Comparison of ENCODE assay signal across 21 mouse cellular contexts in the genomic region with DNA sequence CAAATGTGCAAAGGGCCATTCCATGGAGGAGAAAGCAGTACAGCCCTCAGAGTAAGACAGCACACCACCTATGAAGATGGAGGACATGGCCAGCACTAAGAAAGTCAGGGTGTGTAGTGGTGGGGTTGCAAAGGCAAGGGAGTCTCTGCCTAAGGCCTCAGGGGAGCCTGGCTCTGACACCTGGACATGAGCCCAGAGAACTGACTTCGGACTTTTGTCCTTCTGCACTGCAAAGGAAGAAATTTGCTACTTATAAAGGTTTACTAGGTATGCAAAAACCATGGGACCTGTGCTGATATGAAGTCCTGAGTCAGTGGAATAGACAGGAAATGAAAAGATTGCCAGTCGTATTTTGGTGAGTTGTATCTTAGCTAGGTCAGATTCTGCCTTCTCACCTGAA. TPM values are rescaled to one million over a fixed set of nuclear protein-coding genes. Genes with fewer than 3 reads are reported as not detected.
DNase-seq lines count a peak whose midpoint lies in the region; ATAC-seq and TF ChIP-seq lines count a peak whose summit lies in the region.
"Had no signal": no experiment of that assay in that cellular context is flagged by ENCODE, and none has a peak within 500 bp of the region (broad histone marks: within the 10 kb centered on the region; RNA-seq: fewer than 3 reads in every experiment).

No protein-coding gene starts in this region.

- no peak overlapping the region for H3K4me3 ChIP-seq in kidney, embryonic 16.5 days (ENCODE audit: low read length)
- no peak overlapping the region for H3K4me3 ChIP-seq in kidney, embryonic 14.5 days (ENCODE audit: low read length)
- no peak overlapping the region for H3K4me3 ChIP-seq in liver, adult 2 months (ENCODE audit: insufficient read depth, low read depth, low read length)
- no peak overlapping the region for H3K4me3 ChIP-seq in liver, embryonic 11.5 days (ENCODE audit: low read depth, low read length)
- H3K4me3 ChIP-seq: embryonic facial prominence, embryonic 10.5 days; embryonic facial prominence, embryonic 12.5 days; forebrain, embryonic 13.5 days; forebrain, embryonic 15.5 days had no signal

- 66% methylated on average over 2 of the region's 2 CpGs for WGBS in kidney, embryonic 16.5 days
- 81% methylated on average over 2 of the region's 2 CpGs for WGBS in kidney, embryonic 14.5 days
- WGBS in liver, adult 2 months, result 47% methylated on average over 2 of the region's 2 CpGs
- 58% methylated on average over 2 of the region's 2 CpGs for WGBS in liver, embryonic 11.5 days

- no peak overlapping the region for H3K4me2 ChIP-seq in kidney, embryonic 16.5 days (replicated peaks; ENCODE audit: low read depth, low read length)
- H3K4me2 ChIP-seq in kidney, embryonic 14.5 days (replicated peaks; ENCODE audit: low read depth, low read length), result no peak overlapping the region
- H3K4me2 ChIP-seq in liver, embryonic 11.5 days, result no peak overlapping the region
- H3K4me2 ChIP-seq: embryonic facial prominence, embryonic 12.5 days; forebrain, embryonic 13.5 days; forebrain, embryonic 15.5 days had no signal

- no peaks in the 10 kb centered on the region for H3K9me3 ChIP-seq in kidney, embryonic 16.5 days (ENCODE audit: low read length)
- H3K9me3 ChIP-seq in kidney, embryonic 14.5 days (ENCODE audit: control insufficient read depth, low read length), result no peaks in the 10 kb centered on the region
- H3K9me3 ChIP-seq in liver, embryonic 11.5 days (ENCODE audit: control insufficient read depth, low read length), result no peaks in the 10 kb centered on the region
- H3K9me3 ChIP-seq: embryonic facial prominence, embryonic 10.5 days; embryonic facial prominence, embryonic 12.5 days; forebrain, embryonic 13.5 days; forebrain, embryonic 15.5 days had no signal

- no peaks in the 10 kb centered on the region for H3K4me1 ChIP-seq in kidney, embryonic 16.5 days (ENCODE audit: insufficient read depth, low read length)
- H3K4me1 ChIP-seq in kidney, embryonic 14.5 days (ENCODE audit: control insufficient read depth, insufficient read depth, low read length), result no peaks in the 10 kb centered on the region
- H3K4me1 ChIP-seq in liver, adult 2 months (ENCODE audit: control insufficient read depth, insufficient read depth, low read length), result peaks cover 5% of the 10 kb centered on the region
- no peaks in the 10 kb centered on the region for H3K4me1 ChIP-seq in liver, embryonic 11.5 days (replicated peaks; ENCODE audit: control insufficient read depth, insufficient read depth, low read length)
- H3K4me1 ChIP-seq: embryonic facial prominence, embryonic 10.5 days; embryonic facial prominence, embryonic 12.5 days had no signal

- H3K79me2 ChIP-seq in liver, adult 2 months (ENCODE audit: control insufficient read depth, insufficient read depth, low read length), result no peaks in the 10 kb centered on the region

- no peak for TF ChIP-seq CTCF in liver, adult 2 months (IDR thresholded peaks at IDR 0.05; ENCODE audit: low read depth, low read length)

- no peaks in the 10 kb centered on the region for H3K36me3 ChIP-seq in kidney, embryonic 16.5 days (ENCODE audit: insufficient read depth, low read length)
- H3K36me3 ChIP-seq in kidney, embryonic 14.5 days (ENCODE audit: control insufficient read depth, insufficient read depth, low read length), result no peaks in the 10 kb centered on the region
- H3K36me3 ChIP-seq in liver, adult 2 months (ENCODE audit: control insufficient read depth, insufficient read depth, low read length), result no peaks in the 10 kb centered on the region
- no peaks in the 10 kb centered on the region for H3K36me3 ChIP-seq in liver, embryonic 11.5 days (ENCODE audit: control insufficient read depth, insufficient read depth, low read length)
- H3K36me3 ChIP-seq: embryonic facial prominence, embryonic 10.5 days; embryonic facial prominence, embryonic 12.5 days; forebrain, embryonic 15.5 days had no signal

- H3K27me3 ChIP-seq in kidney, embryonic 16.5 days (ENCODE audit: insufficient read depth, low read length), result no peaks in the 10 kb centered on the region
- H3K27me3 ChIP-seq in kidney, embryonic 14.5 days (ENCODE audit: control insufficient read depth, insufficient read depth, low read length), result no peaks in the 10 kb centered on the region
- H3K27me3 ChIP-seq in liver, adult 2 months (ENCODE audit: control insufficient read depth, insufficient read depth, low read length), result no peaks in the 10 kb centered on the region
- H3K27me3 ChIP-seq in liver, embryonic 11.5 days (replicated peaks; ENCODE audit: control insufficient read depth, insufficient read depth, low read length), result no peaks in the 10 kb centered on the region
- H3K27me3 ChIP-seq: embryonic facial prominence, embryonic 12.5 days; forebrain, embryonic 13.5 days; forebrain, embryonic 15.5 days had no signal

- no peak for ATAC-seq in kidney, embryonic 16.5 days (ENCODE audit: low FRiP score, low TSS enrichment)
- ATAC-seq in kidney, embryonic 14.5 days (ENCODE audit: low FRiP score, low TSS enrichment), result no peak
- no peak for ATAC-seq in liver, embryonic 11.5 days (replicated peaks; ENCODE audit: low FRiP score)
- ATAC-seq: forebrain, embryonic 13.5 days; forebrain, embryonic 15.5 days had no signal

- peak; percentile 38 for DNase-seq in kidney, adult 18-20 months
- DNase-seq in kidney, adult 8-10 months, result peak; percentile 53 to 58
- peak; percentile 53 for DNase-seq in liver, adult 2 months (ENCODE audit: extremely low read depth, low read depth, low spot score)
- DNase-seq in liver, embryonic 11.5 days (ENCODE audit: low spot score), result no peak
- DNase-seq in kidney, postnatal 36 days, result peak; percentile 54 to 57
- no peak for DNase-seq in left cerebral cortex, adult 11 months (ENCODE audit: low spot score)
- DNase-seq: adrenal gland, adult 2 months; adrenal gland, postnatal 10 days; adrenal gland, postnatal 25 days; cerebellum, adult 11 months; cerebellum, adult 2 months; cerebellum, adult 9-10 months; cerebellum, postnatal 10 days; cerebellum, postnatal 25 days had no signal

- no peak overlapping the region for H3K9ac ChIP-seq in kidney, embryonic 16.5 days (replicated peaks; ENCODE audit: low read length)
- H3K9ac ChIP-seq in kidney, embryonic 14.5 days (ENCODE audit: low read depth, low read length), result no peak overlapping the region
- no peak overlapping the region for H3K9ac ChIP-seq in liver, adult 2 months (ENCODE audit: low read depth, low read length)
- H3K9ac ChIP-seq in liver, embryonic 11.5 days (ENCODE audit: low read depth, low read length), result no peak overlapping the region
- H3K9ac ChIP-seq: embryonic facial prominence, embryonic 12.5 days; forebrain, embryonic 13.5 days; forebrain, embryonic 15.5 days had no signal

- no peak overlapping the region for H3K27ac ChIP-seq in kidney, embryonic 16.5 days (ENCODE audit: low read length)
- no peak overlapping the region for H3K27ac ChIP-seq in kidney, embryonic 14.5 days (ENCODE audit: low read depth, low read length)
- no peak overlapping the region for H3K27ac ChIP-seq in liver, adult 2 months (replicated peaks; ENCODE audit: insufficient read depth, low read depth, low read length)
- no peak overlapping the region for H3K27ac ChIP-seq in liver, embryonic 11.5 days (ENCODE audit: low read depth, low read length)
- H3K27ac ChIP-seq: embryonic facial prominence, embryonic 10.5 days; embryonic facial prominence, embryonic 12.5 days; forebrain, embryonic 13.5 days; forebrain, embryonic 15.5 days had no signal

- no peak for TF ChIP-seq POLR2A in liver, adult 2 months (IDR thresholded peaks at IDR 0.05; ENCODE audit: extremely low read depth, insufficient read depth, low read length)

RNA-seq across cellular contexts. Expression of a gene that starts 18.3 kb away (rescaled TPM):
- polyA plus RNA-seq in kidney, embryonic 16.5 days (2015; fragmentation: Nextera tagmentation; extraction: Ambion mirVana), result 8.6 and 9.1 TPM in 2 replicates
- polyA plus RNA-seq in kidney, embryonic 14.5 days (2014; fragmentation: Nextera tagmentation; extraction: Ambion mirVana), result 3.6 and 7.5 TPM in 2 replicates
- 7.6 and 14.4 TPM in 2 replicates for total RNA-seq in liver, adult 2 months (2014; rRNA removed)
- polyA plus RNA-seq in liver, adult 2 months (2012; rRNA removed), result 3.7 and 4.3 TPM in 2 replicates
- polyA plus RNA-seq in liver, embryonic 11.5 days (2014; fragmentation: Nextera tagmentation; extraction: Ambion mirVana), result 30.8 and 31.0 TPM in 2 replicates

RNA-seq across cellular contexts. Expression of a gene that starts 28.1 kb away (rescaled TPM):
- 2.0 and 2.7 TPM in 2 replicates for polyA plus RNA-seq in kidney, embryonic 16.5 days (2015; fragmentation: Nextera tagmentation; extraction: Ambion mirVana)
- polyA plus RNA-seq in kidney, embryonic 14.5 days (2014; fragmentation: Nextera tagmentation; extraction: Ambion mirVana), result 0.96 and 1.5 TPM in 2 replicates
- 28.3 and 29.7 TPM in 2 replicates for total RNA-seq in liver, adult 2 months (2014; rRNA removed)
- polyA plus RNA-seq in liver, adult 2 months (2012; rRNA removed), result 21.5 and 25.1 TPM in 2 replicates
- 2.1 and 2.4 TPM in 2 replicates for polyA plus RNA-seq in liver, embryonic 11.5 days (2014; fragmentation: Nextera tagmentation; extraction: Ambion mirVana)
- total RNA-seq: MEL had no signal

Comparison
In these comparisons a context has a peak if more than half of its experiments do, and no peak if none do; other contexts are left out.
1. DNase-seq: peak in kidney, adult 18-20 months (single experiment), kidney, adult 8-10 months (2 of 2), liver, adult 2 months (single experiment) and kidney, postnatal 36 days (2 of 2); none in liver, embryonic 11.5 days (single experiment) and left cerebral cortex, adult 11 months (single experiment).